Mouse (Mus musculus): ENCODE data around the gene Gdf15.
"Not testable (repeated sequence)": the region's sequence is repeated elsewhere in the genome, so short reads cannot be mapped to it uniquely, and the experiment has no call there.

Gene Gdf15

GRCm38 (mm10) chr8:70587955-70588354 is 44.3 kb downstream of the Gdf15 start:
- DNase-seq (ENCODE audit: low read depth, low spot score) = not testable (repeated sequence)

- DNase-seq (ENCODE audit: low read depth, low spot score) = no peak
Measured at GRCm38 (mm10) chr8:70585258-70585652, 47.0 kb downstream of the Gdf15 start.

DNA sequence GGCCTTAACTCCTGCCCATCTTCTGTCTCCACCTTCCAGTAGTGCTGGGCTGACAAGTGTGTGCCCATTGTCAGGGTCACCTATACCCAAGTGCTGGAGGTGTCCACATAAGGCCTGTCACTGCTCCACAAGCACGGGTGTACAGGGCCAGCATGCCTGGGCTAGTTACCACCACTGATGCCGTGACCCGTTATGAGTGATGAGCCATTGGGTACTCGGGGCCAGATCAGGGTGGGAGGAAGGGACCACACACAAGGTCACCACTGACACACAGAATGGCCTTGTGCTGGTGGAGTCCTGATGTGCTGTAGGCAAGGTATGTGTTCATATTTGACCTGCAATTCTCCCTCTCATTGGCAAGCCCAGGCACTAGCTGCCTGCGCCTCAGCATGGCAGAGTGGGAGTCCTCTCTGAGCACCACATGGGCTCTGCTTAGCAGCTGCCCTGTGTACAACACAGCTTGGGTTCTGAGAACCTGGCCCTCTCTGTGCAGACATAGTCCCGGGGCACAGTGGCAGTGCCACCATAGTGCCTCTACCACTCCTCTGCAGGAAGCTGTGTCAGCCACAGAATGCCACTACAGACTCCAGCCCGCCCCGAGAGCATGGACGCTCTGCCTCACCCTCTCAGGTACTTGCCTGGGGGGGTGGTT is 47.5 kb downstream of the Gdf15 start:
- no peak for DNase-seq (ENCODE audit: low read depth, low spot score)

DNA sequence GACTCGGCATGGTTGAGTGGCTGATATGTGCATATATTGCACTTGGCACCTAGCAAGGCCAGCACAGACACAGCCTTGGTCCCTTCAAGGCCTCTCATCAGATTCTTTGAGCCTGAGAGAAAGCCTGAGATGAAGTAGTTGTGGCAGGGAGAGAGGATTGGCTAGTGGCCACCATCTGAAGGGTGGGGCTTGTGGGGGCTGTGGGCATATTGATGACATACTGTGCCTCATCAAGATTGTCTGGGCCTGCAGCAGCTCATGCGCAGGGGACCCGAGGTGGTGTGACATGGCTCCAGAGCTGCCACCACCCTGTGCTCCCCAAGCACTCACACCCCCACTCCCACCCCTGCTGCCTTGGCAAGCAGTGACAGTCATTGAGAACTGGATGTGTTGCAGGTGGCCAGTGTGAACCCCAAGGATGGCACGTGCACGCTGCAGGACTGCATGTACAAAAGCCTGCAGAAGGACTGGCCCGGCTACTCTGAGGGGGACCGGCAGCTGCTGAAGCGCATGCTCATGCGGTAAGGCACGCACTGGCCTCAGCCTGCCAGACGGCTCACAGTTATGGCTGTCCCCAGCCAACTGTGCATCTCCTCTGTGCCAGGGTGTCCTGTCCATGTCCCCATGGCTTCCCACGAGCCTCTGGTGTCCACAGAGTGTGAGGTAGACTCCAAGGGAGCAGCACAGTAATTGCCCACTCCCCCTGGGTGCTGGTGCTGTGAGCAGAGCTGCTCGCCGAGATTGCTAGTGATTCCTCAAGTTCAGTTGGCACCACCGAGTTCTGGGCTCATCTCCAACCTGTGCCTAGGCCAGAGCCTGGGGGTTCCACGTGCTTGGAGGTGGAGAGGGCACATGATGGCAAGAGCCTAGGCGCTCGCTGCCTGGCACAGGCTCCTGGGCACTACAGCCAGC is 48.5 kb downstream of the Gdf15 start:
- DNase-seq (ENCODE audit: low read depth, low spot score) = no peak

Data from retina, postnatal 7 days (tissue).